Mouse (Mus musculus): ENCODE data around the gene Tex37. TPM values are rescaled to one million over a fixed set of nuclear protein-coding genes. Genes with fewer than 3 reads are reported as not detected.

Tex37 gene
- polyA plus RNA-seq, 1 experiment from 2014 or later: not detected

Other genes starting within 250 kb of the Tex37 start
- 2.0 and 3.3 TPM in 2 replicates for gene Rpia, start 126.7 kb downstream of the Tex37 start, polyA plus RNA-seq (2014; fragmentation: Nextera tagmentation; extraction: Ambion mirVana)
- 9.8 and 11.0 TPM in 2 replicates for gene Eif2ak3, start 74.4 kb downstream of the Tex37 start, polyA plus RNA-seq (2014; fragmentation: Nextera tagmentation; extraction: Ambion mirVana)
- gene Foxi3, start 37.6 kb upstream of the Tex37 start, polyA plus RNA-seq (2014; fragmentation: Nextera tagmentation; extraction: Ambion mirVana): not detected in 2 replicates
- 4.4 and 4.7 TPM in 2 replicates for gene Thnsl2, start 225.5 kb upstream of the Tex37 start, polyA plus RNA-seq (2014; fragmentation: Nextera tagmentation; extraction: Ambion mirVana)

Data from forebrain, embryonic 11.5 days (tissue).